Mouse (Mus musculus) lung, embryonic 16.5 days (tissue): ENCODE measurements around the gene Lrguk. TPM values are rescaled to one million over a fixed set of nuclear protein-coding genes. Genes with fewer than 3 reads are reported as not detected.

Source experiments
- ATAC-seq: fragments of 200-750 bp; cut with Nextera tagmentation; 2 replicates; pipeline ENCODE4 v1.8.0; 2017; ENCODE audit warnings: low read depth, mild to moderate bottlenecking, moderate library complexity
- H3K27ac ChIP-seq: fragments of 300-500 bp; sonication (generic); 2 replicates; pipeline ENCODE4 v1.5.1; 2014; ENCODE audit warnings: mild to moderate bottlenecking, control low read depth, low read length
- H3K27me3 ChIP-seq: fragments of 300-500 bp; sonication (generic); 2 replicates; pipeline ENCODE4 v1.6.1; 2014; ENCODE audit warnings: low read depth, low read length, mixed read lengths; ENCODE audit not compliant: control insufficient read depth, insufficient read depth
- H3K36me3 ChIP-seq: fragments of 300-500 bp; sonication (generic); 2 replicates; pipeline ENCODE4 v1.6.1; 2014; ENCODE audit warnings: low read length; ENCODE audit not compliant: control insufficient read depth, insufficient read depth
- H3K4me1 ChIP-seq: fragments of 300-500 bp; sonication (generic); replicated peaks from 2 replicates; pipeline ENCODE4 v1.6.1; 2014; ENCODE audit warnings: low read length, mixed read lengths; ENCODE audit not compliant: control insufficient read depth, insufficient read depth
- H3K4me2 ChIP-seq: fragments of 300-500 bp; sonication (generic); 2 replicates; pipeline ENCODE4 v1.6.1; 2014; ENCODE audit warnings: low read depth, low read length, control low read depth
- H3K4me3 ChIP-seq: fragments of 300-500 bp; sonication (generic); 2 replicates; pipeline ENCODE4 v1.5.1; 2014; ENCODE audit warnings: mild to moderate bottlenecking, low read length, control low read depth
- H3K9ac ChIP-seq: fragments of 300-500 bp; sonication (generic); 2 replicates; pipeline ENCODE4 v1.6.1; 2014; ENCODE audit warnings: low read length, control low read depth
- H3K9me3 ChIP-seq: fragments of 300-500 bp; sonication (generic); 2 replicates; pipeline ENCODE4 v1.6.1; 2016; ENCODE audit warnings: low read length; ENCODE audit not compliant: control insufficient read depth
- WGBS: fragments of 180-500 bp; shearing (Covaris S2); extraction: QIAGEN DNeasy Blood & Tissue Kit; methylation state at CpG from one replicate; pipeline ENCODE4 v1.1.7; 2014; 5-methylcytosine and 5-hydroxymethylcytosine counted together
- polyA plus RNA-seq: library from polyadenylated mRNA; unstranded; fragments of >200 nt; fragmentation: Nextera tagmentation; extraction: Ambion mirVana; gene quantifications from 2 replicates; pipeline ENCODE4 v1.2.1, GENCODE M21; 2015

The Lrguk gene
- polyA plus RNA-seq, 1 experiment from 2014 or later, result 2.8 TPM

DNA sequence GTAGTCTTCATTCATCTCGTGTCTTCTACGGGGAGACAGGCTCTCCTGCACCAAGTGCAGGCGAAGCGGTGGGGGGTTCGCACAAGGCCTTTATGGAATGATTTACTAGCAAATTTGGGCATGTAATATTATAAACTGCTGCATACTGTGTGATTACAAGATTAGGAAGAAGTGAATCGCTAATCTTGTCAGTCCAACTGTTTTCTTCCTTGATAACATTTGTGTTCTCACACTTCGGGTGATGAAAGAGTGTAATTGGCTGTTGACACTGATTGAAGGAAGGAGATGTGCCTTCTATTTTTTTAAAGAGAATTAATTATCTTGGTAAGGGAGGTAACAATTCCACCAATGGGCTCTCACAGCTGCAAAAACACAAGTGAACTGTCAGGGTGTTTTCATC is 119.4 kb downstream of the Lrguk start:
- Histone ChIP-seq H3K27me3 (no peaks in the 10 kb centered on the region), H3K27ac (no peak overlapping the region), H3K9me3 (peaks cover 3% of the 10 kb centered on the region; the same call in 1 of the 2 replicates), H3K4me3 (no peak overlapping the region), H3K4me1 (peaks cover 16% of the 10 kb centered on the region), H3K36me3 (no peaks in the 10 kb centered on the region; the same call in 1 of the 2 replicates), H3K9ac (no peak overlapping the region), H3K4me2 (no peak overlapping the region)
- 66% methylated on average over 7 of the region's 7 CpGs for WGBS
- ATAC-seq, result no peak

DNA sequence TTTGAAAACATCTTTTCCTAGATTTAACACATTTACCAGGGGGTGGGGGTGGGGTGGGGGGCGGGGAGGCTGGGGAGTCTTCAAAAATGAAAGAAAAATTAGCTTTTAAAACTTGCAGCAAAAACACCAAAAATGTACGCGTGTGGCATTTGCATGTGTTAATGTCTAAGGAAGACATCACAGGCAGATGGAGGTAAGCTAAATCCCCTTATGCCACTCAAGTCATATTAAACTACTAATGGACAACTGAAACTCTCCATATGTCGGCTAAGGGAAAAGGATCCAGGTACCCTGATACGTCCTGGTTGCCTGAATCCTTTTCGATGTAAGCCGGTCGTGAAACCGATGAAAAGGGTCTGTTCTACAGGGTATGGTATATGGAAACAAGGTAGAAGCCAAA is 119.8 kb downstream of the Lrguk start:
- peaks cover 20% of the 10 kb centered on the region for H3K4me1 ChIP-seq
- no peak overlapping the region for H3K27ac ChIP-seq
- no peaks in the 10 kb centered on the region; the same call in 1 of the 2 replicates for H3K36me3 ChIP-seq
- no peaks in the 10 kb centered on the region for H3K27me3 ChIP-seq
- ATAC-seq, result no peak
- H3K9me3 ChIP-seq, result peaks cover 3% of the 10 kb centered on the region; the same call in 1 of the 2 replicates
- no peak overlapping the region for H3K9ac ChIP-seq
- H3K4me3 ChIP-seq, result no peak overlapping the region
- H3K4me2 ChIP-seq, result no peak overlapping the region
- WGBS, result 75% methylated on average over 9 of the region's 9 CpGs

DNA sequence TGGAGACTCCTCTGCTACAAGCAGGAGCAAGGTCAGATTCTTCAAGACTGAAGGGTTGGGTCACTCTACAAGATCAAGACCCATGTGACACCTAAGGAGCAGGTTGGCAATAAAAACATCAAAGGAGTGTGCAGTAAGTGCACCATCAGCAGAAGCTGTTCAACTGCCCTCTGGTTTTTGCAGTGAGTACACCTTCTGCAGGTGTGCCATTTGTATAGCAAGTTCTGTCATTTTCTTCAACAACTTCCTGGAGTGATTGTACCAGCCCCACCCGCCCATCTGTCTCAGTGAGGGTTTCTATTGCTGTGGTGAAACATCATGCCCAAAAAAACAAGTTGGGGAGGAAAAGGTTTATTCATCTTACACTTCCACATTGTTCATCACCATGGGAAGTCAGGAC is 120.6 kb downstream of the Lrguk start:
- 80% methylated on average over 1 of the region's 1 CpGs for WGBS

DNA sequence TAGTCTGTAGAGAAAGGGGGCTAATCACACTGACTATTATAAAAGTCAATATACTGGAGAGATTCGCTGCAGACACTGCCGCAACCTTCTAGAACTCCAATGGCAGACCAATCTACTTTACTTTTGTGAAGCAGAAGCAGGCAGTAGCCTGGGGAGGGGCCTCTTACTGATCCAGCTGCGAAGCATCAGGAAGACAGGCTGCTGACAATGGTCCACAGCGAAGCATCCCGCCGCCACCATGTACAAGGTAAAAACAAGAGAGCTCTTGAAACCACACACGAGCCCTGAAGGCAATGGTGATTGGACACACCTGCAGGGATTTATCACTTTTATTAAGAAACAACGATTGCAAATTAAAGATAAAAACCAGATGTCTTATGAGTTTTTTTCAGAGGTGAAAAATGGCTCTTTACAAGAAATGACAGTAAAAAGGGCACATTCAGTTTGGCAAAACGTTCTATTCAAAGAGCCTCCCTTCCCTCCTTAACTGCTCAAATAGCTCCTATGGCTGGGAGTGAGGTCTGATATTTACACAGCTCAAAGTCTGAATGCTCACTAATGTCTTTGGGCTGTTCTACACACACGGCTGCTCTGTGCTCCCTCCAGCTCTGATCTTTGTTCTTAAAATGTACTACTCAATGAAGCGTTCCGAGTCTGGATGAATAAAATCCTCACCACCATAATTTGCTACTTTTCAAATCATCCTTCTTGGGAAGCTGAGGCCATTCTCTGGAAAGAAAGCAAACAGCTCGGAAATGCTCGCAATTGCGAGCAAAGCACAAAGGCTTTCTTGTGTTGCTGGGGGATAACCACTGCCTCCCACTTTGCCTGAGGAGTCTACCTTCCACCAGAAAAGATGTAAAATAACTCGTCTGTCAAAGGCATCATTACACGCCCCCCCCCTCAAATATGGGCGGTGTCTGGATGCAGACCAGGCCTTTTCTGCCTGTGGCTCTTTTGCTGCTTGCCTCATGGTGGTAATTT is 124.1 kb downstream of the Lrguk start:
- Histone ChIP-seq H3K4me2 (no peak overlapping the region), H3K4me1 (peaks cover 45% of the 10 kb centered on the region), H3K27ac (peak overlapping the region; percentile 93), H3K4me3 (no peak overlapping the region), H3K27me3 (no peaks in the 10 kb centered on the region), H3K9ac (no peak overlapping the region; the same call in 1 of the 2 replicates), H3K36me3 (peaks cover 10% of the 10 kb centered on the region), H3K9me3 (no peaks in the 10 kb centered on the region)
- 27% methylated on average over 18 of the region's 18 CpGs for WGBS
- ATAC-seq, result no peak

More for the DNA sequence above, 120.6 kb downstream of the Lrguk start:
- no peak overlapping the region for H3K27ac ChIP-seq
- peaks cover 28% of the 10 kb centered on the region for H3K4me1 ChIP-seq
- H3K9me3 ChIP-seq, result peaks cover 3% of the 10 kb centered on the region; the same call in 1 of the 2 replicates
- no peaks in the 10 kb centered on the region; the same call in 1 of the 2 replicates for H3K36me3 ChIP-seq
- H3K4me2 ChIP-seq, result no peak overlapping the region
- no peak overlapping the region for H3K4me3 ChIP-seq
- no peaks in the 10 kb centered on the region for H3K27me3 ChIP-seq
- ATAC-seq, result no peak
- H3K9ac ChIP-seq, result no peak overlapping the region

DNA sequence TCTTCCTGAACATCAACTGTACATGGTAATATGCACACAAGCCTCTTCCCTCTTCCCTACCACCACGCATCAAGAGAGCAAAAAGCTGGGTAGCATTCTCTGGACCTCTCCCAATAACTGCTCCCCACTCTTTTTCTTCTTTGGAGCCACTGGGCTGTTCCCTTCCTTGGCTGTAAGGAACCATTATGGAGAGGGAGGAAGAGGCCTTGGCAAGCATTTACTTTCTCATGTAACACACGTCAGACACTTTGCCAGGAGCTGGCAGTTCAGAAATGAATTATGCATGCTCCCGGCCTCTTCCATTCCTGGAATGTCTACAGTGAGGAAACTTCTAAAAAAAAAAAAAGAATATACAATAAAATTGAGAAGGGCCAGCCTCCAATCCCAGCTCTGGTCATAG is 125.0 kb downstream of the Lrguk start:
- Histone ChIP-seq H3K4me1 (peaks cover 45% of the 10 kb centered on the region), H3K4me2 (no peak overlapping the region), H3K9ac (no peak overlapping the region; the same call in 1 of the 2 replicates), H3K36me3 (peaks cover 10% of the 10 kb centered on the region), H3K27me3 (no peaks in the 10 kb centered on the region), H3K4me3 (no peak overlapping the region), H3K9me3 (no peaks in the 10 kb centered on the region), H3K27ac (peak overlapping the region; percentile 93)
- 13% methylated on average over 3 of the region's 3 CpGs for WGBS
- ATAC-seq, result peak; percentile 87

DNA sequence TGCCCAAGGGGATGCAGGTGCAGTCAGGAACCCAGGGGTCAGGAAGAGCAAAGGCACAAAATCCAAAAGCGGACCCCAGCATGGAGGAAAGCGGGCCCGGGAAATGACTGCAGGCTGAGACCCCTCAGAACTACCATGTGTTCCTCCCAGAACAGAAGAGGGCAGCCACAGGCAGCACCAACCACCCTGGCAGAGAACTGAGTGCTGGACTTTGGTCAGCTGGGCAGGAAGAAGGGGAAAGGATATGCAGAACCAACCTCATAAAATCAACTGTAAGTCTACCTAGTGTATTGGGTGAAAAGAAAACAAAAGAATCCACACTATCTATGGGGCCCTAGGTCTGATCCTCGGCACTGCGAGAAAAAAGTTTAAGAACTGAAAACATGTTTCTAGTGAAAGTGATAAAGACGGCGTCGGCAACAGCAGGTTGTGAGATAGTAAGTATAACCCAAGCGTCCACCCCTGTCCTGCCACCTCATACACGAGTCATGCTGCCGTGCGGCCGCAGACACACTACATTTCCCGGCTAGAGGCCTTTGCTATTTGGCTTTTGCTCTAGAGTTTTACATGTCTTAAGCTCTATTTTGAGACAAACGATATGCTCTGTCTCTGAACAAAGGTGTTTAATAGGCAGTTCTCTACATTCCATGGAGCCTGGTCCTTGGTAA is 126.0 kb downstream of the Lrguk start:
- Histone ChIP-seq H3K4me2 (no peak overlapping the region), H3K27me3 (no peaks in the 10 kb centered on the region), H3K36me3 (peaks cover 10% of the 10 kb centered on the region), H3K4me3 (no peak overlapping the region), H3K4me1 (peaks cover 52% of the 10 kb centered on the region), H3K9ac (peak overlapping the region; percentile 29), H3K9me3 (no peaks in the 10 kb centered on the region), H3K27ac (peak overlapping the region; percentile 91)
- WGBS, result 73% methylated on average over 15 of the region's 15 CpGs
- no peak for ATAC-seq

DNA sequence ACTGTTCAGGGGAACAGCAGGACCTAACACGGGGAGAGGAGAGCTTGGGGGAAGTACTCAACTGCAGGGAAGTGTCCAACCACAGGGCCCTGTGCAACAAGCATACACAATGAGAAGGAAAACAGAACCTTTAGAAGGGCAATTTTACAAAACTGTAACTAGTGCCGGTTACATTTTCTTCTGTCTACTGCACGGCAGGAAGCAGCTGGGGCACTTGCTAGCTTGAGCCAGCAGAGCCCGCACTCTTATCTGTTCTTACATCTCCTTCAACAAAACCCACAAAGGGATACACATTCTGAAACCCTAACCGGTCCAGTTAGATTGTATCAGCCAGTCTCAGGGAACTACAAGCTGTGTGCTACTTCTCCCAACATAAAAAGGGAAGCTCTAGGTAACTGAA is 126.8 kb downstream of the Lrguk start:
- Histone ChIP-seq H3K9ac (peak overlapping the region; percentile 39; the same call in 1 of the 2 replicates), H3K27ac (peak overlapping the region; percentile 91), H3K4me3 (no peak overlapping the region), H3K4me1 (peaks cover 59% of the 10 kb centered on the region), H3K27me3 (no peaks in the 10 kb centered on the region), H3K9me3 (no peaks in the 10 kb centered on the region), H3K36me3 (peaks cover 10% of the 10 kb centered on the region), H3K4me2 (no peak overlapping the region)
- WGBS, result 17% methylated on average over 5 of the region's 5 CpGs
- no peak for ATAC-seq

DNA sequence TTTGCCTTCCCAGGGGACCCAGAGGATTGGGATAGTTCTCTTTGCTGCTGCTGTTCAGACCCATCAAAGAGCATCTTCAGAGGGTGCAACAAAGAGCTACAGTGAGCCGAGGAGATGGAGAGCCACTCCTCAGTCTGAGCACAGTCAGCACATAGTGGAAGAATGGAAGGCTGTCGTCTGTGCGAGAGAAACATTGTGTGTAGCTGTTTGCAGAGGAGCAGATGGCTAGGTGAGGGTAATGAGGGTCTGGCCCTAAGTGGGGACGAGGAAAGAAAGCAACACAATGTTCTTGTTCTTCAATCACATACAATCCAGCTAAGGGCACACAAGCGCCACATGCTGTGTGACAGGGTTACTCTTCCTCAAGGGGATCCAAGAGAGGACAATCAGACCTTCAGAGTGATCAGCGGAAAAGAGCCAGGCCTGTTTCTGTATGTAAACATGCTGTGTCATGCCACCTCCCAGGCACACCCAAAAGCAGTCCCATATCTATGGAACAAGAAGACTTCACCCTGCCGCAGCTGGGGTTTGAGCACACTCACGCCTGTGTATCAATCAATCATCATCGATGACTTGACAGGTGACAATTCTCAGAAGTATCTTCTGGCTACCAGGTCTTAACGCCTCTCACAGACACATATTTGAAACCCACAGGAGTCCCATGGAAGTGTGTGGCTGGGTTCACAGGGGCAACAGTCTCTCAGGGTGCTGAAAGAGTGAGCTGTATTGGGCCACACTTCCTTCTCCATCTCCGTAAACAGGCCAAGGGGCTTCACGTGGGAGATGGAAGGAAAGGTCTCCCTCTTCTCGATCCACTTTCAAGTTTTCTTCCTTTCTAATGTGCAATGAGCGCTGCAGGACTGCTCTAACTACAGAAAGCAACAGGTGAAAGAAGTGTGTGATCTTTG is 127.8 kb downstream of the Lrguk start:
- WGBS, result 72% methylated on average over 14 of the region's 14 CpGs
- no peak overlapping the region for H3K4me2 ChIP-seq
- H3K27ac ChIP-seq, result peak overlapping the region; percentile 42
- peaks cover 63% of the 10 kb centered on the region for H3K4me1 ChIP-seq
- no peaks in the 10 kb centered on the region for H3K9me3 ChIP-seq
- no peaks in the 10 kb centered on the region for H3K27me3 ChIP-seq
- no peak for ATAC-seq
- no peak overlapping the region for H3K9ac ChIP-seq
- H3K4me3 ChIP-seq, result no peak overlapping the region
- peaks cover 15% of the 10 kb centered on the region for H3K36me3 ChIP-seq
